Mouse (Mus musculus) lung, postnatal 0 days (tissue): ENCODE data around the gene Tirap. TPM values are rescaled to one million over a fixed set of nuclear protein-coding genes. Genes with fewer than 3 reads are reported as not detected.

Experiments used
- ATAC-seq: fragments of 200-750 bp; cut with Nextera tagmentation; 2 replicates; pipeline ENCODE4 v1.8.0; 2017; ENCODE audit warnings: moderate library complexity
- DNase-seq: peaks from one replicate; pipeline ENCODE4 v3.0.0-alpha.2; 2016; ENCODE audit warnings: low spot score
- H3K27ac ChIP-seq: fragments of 300-500 bp; sonication (generic); 2 replicates; pipeline ENCODE4 v1.5.1; 2014; ENCODE audit warnings: antibody characterized with exemption, mild to moderate bottlenecking, low read length, mixed read lengths
- H3K27me3 ChIP-seq: fragments of 300-500 bp; sonication (generic); replicated peaks from 2 replicates; pipeline ENCODE4 v1.6.1; 2014; ENCODE audit warnings: low read length, mixed read lengths; ENCODE audit not compliant: insufficient read depth
- H3K36me3 ChIP-seq: fragments of 300-500 bp; sonication (generic); 2 replicates; pipeline ENCODE4 v1.6.1; 2014; ENCODE audit warnings: low read length, mixed read lengths; ENCODE audit not compliant: insufficient read depth
- H3K4me1 ChIP-seq: fragments of 300-500 bp; sonication (generic); 2 replicates; pipeline ENCODE4 v1.6.1; 2014; ENCODE audit warnings: antibody characterized with exemption, low read depth, low read length, mixed read lengths; ENCODE audit not compliant: insufficient read depth
- H3K4me2 ChIP-seq: fragments of 300-500 bp; sonication (generic); replicated peaks from 2 replicates; pipeline ENCODE4 v1.6.1; 2014; ENCODE audit warnings: low read depth, mild to moderate bottlenecking, low read length, moderate library complexity, mixed read lengths
- H3K4me3 ChIP-seq: fragments of 300-500 bp; sonication (generic); 2 replicates; pipeline ENCODE4 v1.5.1; 2014; ENCODE audit warnings: low read depth, low read length
- H3K9ac ChIP-seq: fragments of 300-500 bp; sonication (generic); replicated peaks from 2 replicates; pipeline ENCODE4 v1.6.1; 2014; ENCODE audit warnings: low read depth, mild to moderate bottlenecking
- H3K9me3 ChIP-seq: fragments of 300-500 bp; sonication (generic); 2 replicates; pipeline ENCODE4 v1.6.1; 2016; ENCODE audit warnings: low read length, mixed read lengths
- CTCF ChIP-seq: IDR thresholded peaks from 2 replicates; pipeline ENCODE4 v1.5.1; 2016; ENCODE audit warnings: antibody characterized with exemption, mild to moderate bottlenecking
- EP300 ChIP-seq: IDR thresholded peaks from 2 replicates; pipeline ENCODE4 v1.6.1; 2016; ENCODE audit warnings: antibody characterized with exemption, mild to moderate bottlenecking, control low read depth
- WGBS: fragments of 180-500 bp; shearing (Covaris S2); extraction: QIAGEN DNeasy Blood & Tissue Kit; methylation state at CpG from one replicate; pipeline ENCODE4 v1.1.7; 2014; 5-methylcytosine and 5-hydroxymethylcytosine counted together
- polyA plus RNA-seq: library from polyadenylated mRNA; unstranded; fragments of >200 nt; fragmentation: Nextera tagmentation; extraction: Ambion mirVana; gene quantifications from 2 replicates; pipeline ENCODE4 v1.2.1, GENCODE M21; 2015

The Tirap gene
- polyA plus RNA-seq, 1 experiment from 2014 or later: 11.5 TPM

DNA sequence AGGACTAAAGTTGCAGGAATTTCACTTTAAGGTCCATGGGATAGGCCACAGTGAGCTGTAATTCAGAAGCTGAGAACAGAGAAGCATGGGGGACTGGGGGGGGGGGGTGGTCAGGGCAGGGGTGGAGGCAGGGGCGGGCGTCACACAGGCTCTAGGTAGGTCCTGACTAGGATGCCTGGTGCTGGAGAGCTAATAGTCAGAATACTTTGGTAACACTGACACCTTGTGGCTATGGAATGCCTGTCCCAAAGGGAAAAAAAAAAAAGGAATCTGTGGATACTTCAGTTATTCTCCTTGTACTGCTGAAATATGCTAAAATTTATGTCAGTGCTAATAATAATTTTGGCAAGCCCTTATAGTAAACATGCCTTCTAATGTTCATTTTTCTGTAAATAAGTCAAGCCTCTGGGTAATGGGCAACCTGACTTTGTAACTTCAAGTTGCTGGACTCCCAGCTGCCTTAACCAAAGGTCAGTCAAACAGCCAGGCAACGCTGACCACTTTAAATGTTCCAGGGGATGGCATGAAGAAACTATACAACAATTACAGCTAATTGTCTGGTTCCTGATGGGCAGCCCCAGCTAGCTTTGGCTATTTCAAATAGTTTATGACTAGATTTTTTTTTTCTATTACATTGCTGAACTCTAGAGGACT, 33.8 kb downstream of the Tirap start:
- Histone ChIP-seq H3K4me2 (no peak overlapping the region), H3K9me3 (no peaks in the 10 kb centered on the region), H3K4me3 (no peak overlapping the region), H3K4me1 (no peaks in the 10 kb centered on the region), H3K27me3 (no peaks in the 10 kb centered on the region), H3K9ac (no peak overlapping the region), H3K27ac (no peak overlapping the region), H3K36me3 (no peaks in the 10 kb centered on the region)
- WGBS: 17% methylated on average over 3 of the region's 3 CpGs
- peak; percentile 73 for ATAC-seq
- TF ChIP-seq EP300 (no peak), CTCF (peak; percentile 75)
- peak; percentile 81 for DNase-seq

DNA sequence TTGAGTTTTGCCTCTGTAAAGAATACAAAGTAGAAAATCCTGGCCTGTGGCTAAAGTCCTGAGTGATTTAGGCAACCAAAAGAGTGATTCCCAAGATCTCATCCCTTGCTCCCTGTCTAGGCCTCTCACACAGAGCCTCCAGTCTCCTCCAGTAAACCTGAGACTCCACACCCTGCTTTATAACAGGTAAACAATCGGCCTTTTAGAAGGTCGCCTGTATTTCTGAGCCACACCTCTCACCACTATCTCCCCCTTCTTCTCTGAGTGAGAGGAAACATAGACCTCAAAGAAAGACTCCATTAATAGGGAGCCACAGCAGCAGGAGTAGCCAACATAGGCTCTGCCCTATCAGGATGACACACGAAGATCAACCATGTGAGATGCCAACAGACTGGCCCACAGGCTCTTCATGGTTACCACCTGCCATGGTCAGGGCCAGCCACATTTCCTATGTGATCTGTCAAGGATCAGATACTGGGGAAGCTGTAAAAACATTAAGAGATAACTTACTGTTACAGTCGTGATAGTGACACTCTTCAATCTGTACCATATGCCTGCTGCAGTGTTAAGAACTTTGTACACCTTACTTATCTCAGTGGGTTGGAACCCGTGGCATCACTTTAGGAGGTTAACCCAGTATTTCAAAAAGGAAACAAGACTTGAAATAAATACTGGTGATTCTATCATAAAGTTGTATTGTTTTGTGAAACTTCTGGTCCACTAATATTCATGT, 35.8 kb downstream of the Tirap start:
- no peaks in the 10 kb centered on the region for H3K4me1 ChIP-seq
- H3K4me2 ChIP-seq: no peak overlapping the region
- TF ChIP-seq EP300: no peak
- TF ChIP-seq CTCF: no peak
- H3K4me3 ChIP-seq: no peak overlapping the region
- no peak overlapping the region for H3K9ac ChIP-seq
- no peaks in the 10 kb centered on the region for H3K27me3 ChIP-seq
- no peak for DNase-seq
- H3K27ac ChIP-seq: no peak overlapping the region
- no peaks in the 10 kb centered on the region for H3K36me3 ChIP-seq
- WGBS: 69% methylated on average over 5 of the region's 5 CpGs
- ATAC-seq: no peak
- H3K9me3 ChIP-seq: no peaks in the 10 kb centered on the region

DNA sequence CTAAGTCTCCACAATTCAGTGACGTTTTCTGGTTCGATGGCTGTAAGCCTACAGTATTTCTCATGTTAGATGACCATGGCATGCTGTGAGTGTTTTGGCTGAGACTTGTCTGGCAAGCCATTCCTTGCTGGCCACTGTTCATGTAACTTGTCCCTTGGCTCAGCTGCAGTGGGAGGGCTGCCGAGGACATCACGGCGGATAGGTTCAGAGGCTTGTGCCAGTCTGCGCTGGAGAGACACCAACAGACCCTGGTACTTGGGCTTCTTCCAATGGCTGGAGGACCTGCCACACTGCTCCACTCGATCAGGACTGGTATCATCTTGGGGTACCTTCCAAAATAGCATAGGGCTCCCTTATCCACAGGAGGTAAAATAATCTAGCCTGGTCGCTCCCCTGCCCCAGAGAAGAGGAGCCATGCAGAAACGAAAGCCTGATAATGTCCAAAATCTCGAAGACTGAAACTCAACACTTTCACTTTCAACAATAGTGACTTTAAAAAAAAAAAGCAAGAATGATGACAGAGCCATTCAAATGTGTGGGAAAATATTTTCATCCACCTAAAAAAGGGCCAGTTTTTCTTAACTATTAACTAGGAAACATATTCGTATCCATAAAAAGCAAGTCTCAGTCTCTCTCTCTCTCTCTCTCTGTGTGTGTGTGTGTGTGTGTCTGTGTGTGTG, 36.9 kb downstream of the Tirap start:
- ATAC-seq: no peak
- no peak overlapping the region for H3K9ac ChIP-seq
- no peak overlapping the region; the same call in 1 of the 2 replicates for H3K27ac ChIP-seq
- no peaks in the 10 kb centered on the region for H3K9me3 ChIP-seq
- H3K27me3 ChIP-seq: no peaks in the 10 kb centered on the region
- no peak overlapping the region for H3K4me2 ChIP-seq
- DNase-seq: no peak
- WGBS: 76% methylated on average over 11 of the region's 11 CpGs
- no peaks in the 10 kb centered on the region for H3K36me3 ChIP-seq
- no peaks in the 10 kb centered on the region for H3K4me1 ChIP-seq
- no peak for TF ChIP-seq CTCF
- TF ChIP-seq EP300: no peak
- no peak overlapping the region for H3K4me3 ChIP-seq

DNA sequence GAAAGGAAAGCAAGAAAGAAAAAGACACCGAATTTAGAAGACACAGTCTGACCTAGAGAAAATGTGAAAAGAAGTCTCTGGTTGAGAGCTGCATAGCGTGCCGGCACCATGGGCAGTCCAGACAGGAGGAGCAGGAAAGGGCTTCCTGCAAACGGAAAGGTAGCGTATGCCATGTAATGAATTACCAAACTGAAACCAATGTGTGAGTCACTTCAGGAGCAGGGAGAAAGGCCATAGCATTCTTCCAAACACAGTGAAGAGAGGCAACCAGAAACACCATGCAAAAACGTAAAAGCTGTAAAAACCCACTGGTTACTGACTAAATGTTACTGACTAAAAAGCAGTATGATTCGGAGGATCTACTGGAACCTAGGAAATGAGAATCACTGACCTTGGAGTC, 38.4 kb downstream of the Tirap start:
- 93% methylated on average over 7 of the region's 7 CpGs for WGBS
- no peaks in the 10 kb centered on the region for H3K9me3 ChIP-seq
- H3K4me1 ChIP-seq: no peaks in the 10 kb centered on the region; the same call in 1 of the 2 replicates
- no peak overlapping the region for H3K9ac ChIP-seq
- no peak for TF ChIP-seq CTCF
- TF ChIP-seq EP300: no peak
- H3K4me3 ChIP-seq: no peak overlapping the region
- H3K36me3 ChIP-seq: no peaks in the 10 kb centered on the region
- ATAC-seq (no peak), DNase-seq (no peak)
- no peak overlapping the region for H3K4me2 ChIP-seq
- H3K27ac ChIP-seq: no peak overlapping the region
- H3K27me3 ChIP-seq: no peaks in the 10 kb centered on the region

DNA sequence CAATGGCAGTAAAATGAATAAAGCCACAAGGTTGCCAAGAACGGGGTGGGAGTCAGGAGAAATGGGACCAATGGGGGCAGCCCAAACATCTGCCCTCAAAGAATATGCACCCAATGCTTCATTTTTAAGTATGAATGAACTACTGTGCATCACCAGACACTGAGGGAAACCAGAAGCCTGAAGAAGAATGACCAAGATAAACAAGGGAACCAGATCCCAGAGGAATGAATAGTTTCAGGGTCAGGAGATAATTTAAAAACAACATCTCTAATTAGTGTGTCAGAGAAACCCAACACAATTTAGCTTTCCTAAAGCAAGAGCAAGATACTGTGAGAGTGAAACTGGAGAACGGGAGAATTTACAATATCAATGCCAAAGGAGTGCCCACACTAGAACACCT, 39.4 kb downstream of the Tirap start:
- DNase-seq: no peak
- Histone ChIP-seq H3K9me3 (no peaks in the 10 kb centered on the region), H3K9ac (no peak overlapping the region), H3K27ac (no peak overlapping the region), H3K36me3 (no peaks in the 10 kb centered on the region), H3K4me2 (no peak overlapping the region), H3K4me1 (no peaks in the 10 kb centered on the region; the same call in 1 of the 2 replicates), H3K4me3 (no peak overlapping the region), H3K27me3 (no peaks in the 10 kb centered on the region)
- no peak for TF ChIP-seq EP300
- no peak for TF ChIP-seq CTCF
- ATAC-seq: no peak
- 79% methylated on average over 2 of the region's 2 CpGs for WGBS

DNA sequence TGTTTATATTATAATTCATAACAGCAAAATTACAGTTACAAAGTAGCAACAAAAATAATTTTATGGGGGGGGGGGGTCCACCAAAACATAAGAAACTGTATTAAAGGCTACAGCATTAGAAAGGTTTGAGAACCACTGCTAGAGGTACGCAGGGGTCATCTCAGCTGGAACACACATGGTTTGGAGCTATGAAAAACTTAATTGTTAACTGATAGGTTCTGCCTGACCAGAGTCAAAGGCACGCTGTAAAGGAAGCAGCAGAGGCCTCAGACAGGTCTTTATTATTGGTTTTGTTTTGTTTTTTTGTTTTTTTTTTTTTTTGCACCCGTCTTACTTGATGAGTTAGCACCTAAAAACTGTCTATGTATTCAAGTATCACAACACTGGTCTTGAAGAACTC, 41.6 kb downstream of the Tirap start:
- H3K9me3 ChIP-seq: no peaks in the 10 kb centered on the region
- no peaks in the 10 kb centered on the region for H3K36me3 ChIP-seq
- ATAC-seq: no peak
- H3K27ac ChIP-seq: no peak overlapping the region
- H3K27me3 ChIP-seq: no peaks in the 10 kb centered on the region
- H3K4me2 ChIP-seq: no peak overlapping the region
- no peak overlapping the region for H3K9ac ChIP-seq
- H3K4me1 ChIP-seq: peaks cover 2% of the 10 kb centered on the region; the same call in 1 of the 2 replicates
- no peak overlapping the region for H3K4me3 ChIP-seq
- no peak for DNase-seq
- TF ChIP-seq CTCF (no peak), EP300 (no peak)
- WGBS: 84% methylated on average over 3 of the region's 3 CpGs
